Comparison of ENCODE assay signal across 29 mouse cellular contexts in the genomic region with DNA sequence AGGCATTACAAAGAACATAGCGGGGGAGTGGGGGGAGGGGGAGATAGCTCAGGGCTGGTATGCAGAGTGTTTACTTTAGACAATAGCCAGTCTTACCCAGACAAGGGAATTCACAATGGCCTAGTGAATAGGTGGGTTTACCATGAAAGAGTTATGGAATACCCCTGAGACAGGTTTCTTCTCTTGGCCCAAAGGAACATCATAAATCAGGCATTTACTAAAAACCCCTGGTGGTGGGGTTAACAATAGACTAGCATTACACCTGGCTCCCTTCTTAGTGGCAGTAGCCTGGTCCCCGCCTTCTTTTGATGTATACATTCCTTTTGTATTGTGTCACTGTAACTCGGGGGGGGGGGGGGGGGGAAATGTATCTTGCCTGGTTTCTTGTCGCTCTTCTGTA.
"Had no signal": no experiment of that assay in that cellular context is flagged by ENCODE, and none has a peak within 500 bp of the region (broad histone marks: within the 10 kb centered on the region; RNA-seq: fewer than 3 reads in every experiment).

No protein-coding gene starts in this region.

- H3K9ac ChIP-seq: heart, embryonic 13.5 days; heart, embryonic 15.5 days; hindbrain, embryonic 13.5 days; hindbrain, embryonic 15.5 days; kidney, embryonic 15.5 days; limb, embryonic 13.5 days; limb, embryonic 15.5 days; liver, embryonic 12.5 days; liver, embryonic 14.5 days had no signal

- H3K9me3 ChIP-seq: heart, embryonic 13.5 days; heart, embryonic 15.5 days; hindbrain, embryonic 10.5 days; hindbrain, embryonic 13.5 days; hindbrain, embryonic 15.5 days; kidney, embryonic 15.5 days; limb, embryonic 13.5 days; limb, embryonic 15.5 days; liver, embryonic 12.5 days had no signal

- H3K27me3 ChIP-seq: heart, embryonic 13.5 days; heart, embryonic 15.5 days; hindbrain, embryonic 13.5 days; hindbrain, embryonic 15.5 days; kidney, embryonic 15.5 days; limb, embryonic 13.5 days; limb, embryonic 15.5 days; liver, embryonic 12.5 days had no signal

- H3K4me3 ChIP-seq: gastrocnemius, adult 2 months; heart, adult 2 months; heart, embryonic 13.5 days; heart, embryonic 15.5 days; hindbrain, embryonic 10.5 days; hindbrain, embryonic 13.5 days; hindbrain, embryonic 15.5 days; kidney, embryonic 15.5 days; limb, embryonic 13.5 days; limb, embryonic 15.5 days; liver, embryonic 12.5 days had no signal

- ATAC-seq: hindbrain, postnatal 0 days; intestine, embryonic 16.5 days; liver, embryonic 12.5 days had no signal

- H3K36me3 ChIP-seq: heart, embryonic 13.5 days; heart, embryonic 15.5 days; hindbrain, embryonic 10.5 days; hindbrain, embryonic 13.5 days; hindbrain, embryonic 15.5 days; kidney, embryonic 15.5 days; limb, embryonic 13.5 days; limb, embryonic 15.5 days; liver, embryonic 12.5 days had no signal

- DNase-seq: gastrocnemius, adult 2 months; gastrocnemius, postnatal 10 days; gastrocnemius, postnatal 25 days; heart, adult 11 months; heart, adult 2 months; heart, postnatal 14 days; heart, postnatal 36 days; kidney, adult 11 months; kidney, adult 2 months; kidney, adult 9 months; kidney, postnatal 14 days; kidney, postnatal 36 days; layer of hippocampus, adult 9-11 months; layer of hippocampus, postnatal 36 days; left cerebral cortex, postnatal 4 days had no signal

- H3K4me1 ChIP-seq: heart, embryonic 13.5 days; heart, embryonic 15.5 days; hindbrain, embryonic 10.5 days; hindbrain, embryonic 13.5 days; hindbrain, embryonic 15.5 days; kidney, embryonic 15.5 days; limb, embryonic 13.5 days; limb, embryonic 15.5 days; liver, embryonic 12.5 days had no signal

- H3K4me2 ChIP-seq: heart, embryonic 11.5 days; heart, embryonic 13.5 days; heart, embryonic 15.5 days; hindbrain, embryonic 13.5 days; hindbrain, embryonic 15.5 days; kidney, embryonic 15.5 days; limb, embryonic 13.5 days; limb, embryonic 15.5 days; liver, embryonic 12.5 days had no signal

- H3K27ac ChIP-seq: gastrocnemius, adult 2 months; heart, adult 2 months; heart, embryonic 13.5 days; heart, embryonic 15.5 days; hindbrain, embryonic 10.5 days; hindbrain, embryonic 13.5 days; hindbrain, embryonic 15.5 days; hindbrain, postnatal 0 days; kidney, embryonic 15.5 days; kidney, postnatal 0 days; limb, embryonic 13.5 days; limb, embryonic 15.5 days; liver, embryonic 12.5 days; liver, embryonic 14.5 days had no signal
